Mouse (Mus musculus) adrenal gland, adult 2 months (tissue): ENCODE data around the gene C7. TPM values are rescaled to one million over a fixed set of nuclear protein-coding genes. Genes with fewer than 3 reads are reported as not detected.
A peak's percentile ranks its signal among the peaks of the same experiment; 100 is the strongest.
"Not testable (repeated sequence)": the region's sequence is repeated elsewhere in the genome, so short reads cannot be mapped to it uniquely, and the experiment has no call there.

Experiments used
- DNase-seq: peaks from one replicate; pipeline ENCODE4 v3.0.0; 2021
- long read RNA-seq: library from polyadenylated mRNA; stranded (forward); transcript quantifications from one replicate; pipeline ENCODE4 v2.0.0, GENCODE M21; 2021
- polyA plus RNA-seq: library from polyadenylated mRNA; depleted of rRNA; stranded (reverse); fragments of >200 nt; gene quantifications from 2 replicates; pipeline ENCODE4 v1.2.3, GENCODE M21; 2012; rRNA removed
- total RNA-seq, 2 experiments: library from RNA; stranded (reverse); gene quantifications; 2 replicates each; pipeline ENCODE4 v1.2.3; 2021

The C7 gene
- 10 to 100 TPM; 13.6 to 32.8 TPM for total RNA-seq
- 0.53 and 0.75 TPM in 2 replicates for polyA plus RNA-seq
- long read RNA-seq, transcript C7-201 (18 exons, 2,676 nt) = major isoform, 10 of 14 reads
- long read RNA-seq, partial matches to known transcripts = 2 of 14 reads
- long read RNA-seq, other reads (novel, unspliced or antisense) = 2 of 14 reads

GRCm38 (mm10) chr15:5063635-5064034 is at the start of gene C7:
Gene C7 (minus strand): TSS chr15:5063740.
- no peak for DNase-seq

GRCm38 (mm10) chr15:5112651-5113050 is 49.1 kb upstream of the C7 start:
- DNase-seq = no peak

GRCm38 (mm10) chr15:5108655-5109040 is 45.1 kb upstream of the C7 start:
- no peak for DNase-seq

GRCm38 (mm10) chr15:5107686-5108654 is 44.4 kb upstream of the C7 start, which contains the start of gene Card6:
Gene Card6 (minus strand): TSS chr15:5108539.
- no peak for DNase-seq

GRCm38 (mm10) chr15:5106293-5106692 is 42.8 kb upstream of the C7 start:
- DNase-seq = no peak

GRCm38 (mm10) chr15:5105891-5106290 is 42.4 kb upstream of the C7 start:
- no peak for DNase-seq

- no peak for DNase-seq
These were observed 38.8 kb upstream of the C7 start for GRCm38 (mm10) chr15:5102312-5102711.

GRCm38 (mm10) chr15:5097376-5097775 is 33.8 kb upstream of the C7 start:
- no peak for DNase-seq

GRCm38 (mm10) chr15:5095534-5096301 is 32.2 kb upstream of the C7 start:
- no peak for DNase-seq

- DNase-seq = no peak
These were observed 26.6 kb upstream of the C7 start for GRCm38 (mm10) chr15:5090131-5090530.

- DNase-seq = no peak
These were observed 25.5 kb upstream of the C7 start for GRCm38 (mm10) chr15:5088850-5089608.

GRCm38 (mm10) chr15:5086162-5086561 is 22.6 kb upstream of the C7 start:
- DNase-seq = no peak

GRCm38 (mm10) chr15:5081235-5081634 is 17.7 kb upstream of the C7 start:
- DNase-seq = no peak

- DNase-seq = peak; percentile 5
These were observed 5.4 kb upstream of the C7 start for GRCm38 (mm10) chr15:5068801-5069518.

GRCm38 (mm10) chr15:5045560-5046284 is 17.8 kb downstream of the C7 start:
- DNase-seq = no peak

GRCm38 (mm10) chr15:5029256-5029655 is 34.3 kb downstream of the C7 start:
- no peak for DNase-seq

GRCm38 (mm10) chr15:5023479-5024265 is 39.9 kb downstream of the C7 start:
- DNase-seq = not testable (repeated sequence)

- peak; percentile 13 for DNase-seq
These were observed 53.9 kb downstream of the C7 start for GRCm38 (mm10) chr15:5009644-5010107.

GRCm38 (mm10) chr15:5003503-5004196 is 59.9 kb downstream of the C7 start:
- no peak for DNase-seq
